Mouse (Mus musculus): ENCODE measurements around the gene Tmtc4. TPM values are rescaled to one million over a fixed set of nuclear protein-coding genes. Genes with fewer than 3 reads are reported as not detected.

Gene Tmtc4
- polyA plus RNA-seq, 1 experiment: 27.9 TPM

DNA sequence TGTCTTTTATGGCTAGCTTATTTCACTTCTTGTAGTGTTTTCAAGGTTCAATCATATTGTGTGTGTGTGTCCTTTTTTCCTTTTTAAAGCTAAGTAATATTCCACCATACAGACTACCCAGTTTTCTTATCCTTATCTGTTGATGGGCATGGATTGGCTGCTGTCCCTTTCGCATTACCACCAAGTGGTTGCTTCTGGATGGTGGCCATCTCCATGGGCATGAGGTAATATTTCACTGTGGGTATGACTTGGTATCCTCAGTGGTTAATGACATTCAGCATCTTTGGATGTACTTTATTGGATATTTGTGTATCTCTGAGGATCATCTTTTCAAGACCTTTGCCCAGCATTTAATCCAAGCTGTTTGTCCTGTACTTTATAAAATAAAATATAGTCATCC lies 87.7 kb downstream of the Tmtc4 start:
- Histone ChIP-seq H3K4me3 (ENCODE audit: insufficient read depth, low read length) (no peak overlapping the region), H3K4me1 (ENCODE audit: control insufficient read depth, insufficient read depth, low read length) (peaks cover 2% of the 10 kb centered on the region; the same call in 1 of the 2 replicates), H3K27ac (ENCODE audit: insufficient read depth, low read length) (no peak overlapping the region)
- no peak for TF ChIP-seq CTCF (IDR thresholded peaks at IDR 0.05; ENCODE audit: borderline replicate concordance, insufficient read depth, low read length)
- no peak for TF ChIP-seq POLR2A (IDR thresholded peaks at IDR 0.05; ENCODE audit: low read depth, low read length)

DNA sequence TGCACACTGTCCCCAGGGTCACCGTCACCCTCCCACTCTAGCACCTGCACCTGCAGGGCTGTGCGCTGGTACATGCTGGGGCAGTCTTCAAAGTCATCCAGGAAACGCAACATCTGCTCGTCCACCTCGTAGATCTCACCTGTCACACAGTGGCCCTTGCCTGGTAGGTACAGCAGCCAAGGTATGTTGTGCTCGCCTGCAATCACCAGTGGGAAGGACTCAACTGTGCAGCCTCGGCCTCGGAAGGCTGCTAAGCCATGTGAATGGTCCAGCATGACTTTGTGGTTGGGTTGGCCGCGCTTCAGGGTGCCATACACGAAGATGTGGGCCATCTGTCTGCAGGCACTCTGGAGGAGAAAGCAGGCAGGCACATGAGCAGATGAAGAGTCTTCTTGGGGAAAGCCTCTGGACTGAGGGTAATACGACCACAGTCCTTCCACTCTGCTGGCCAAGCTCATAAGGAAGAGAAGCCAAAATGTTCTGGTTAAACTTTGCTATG lies 92.3 kb downstream of the Tmtc4 start:
- H3K4me1 ChIP-seq (ENCODE audit: control insufficient read depth, insufficient read depth, low read length): no peaks in the 10 kb centered on the region
- H3K4me3 ChIP-seq (ENCODE audit: insufficient read depth, low read length): no peak overlapping the region
- TF ChIP-seq CTCF (IDR thresholded peaks at IDR 0.05; ENCODE audit: borderline replicate concordance, insufficient read depth, low read length) (no peak), POLR2A (IDR thresholded peaks at IDR 0.05; ENCODE audit: low read depth, low read length) (no peak)
- no peak overlapping the region for H3K27ac ChIP-seq (ENCODE audit: insufficient read depth, low read length)

DNA sequence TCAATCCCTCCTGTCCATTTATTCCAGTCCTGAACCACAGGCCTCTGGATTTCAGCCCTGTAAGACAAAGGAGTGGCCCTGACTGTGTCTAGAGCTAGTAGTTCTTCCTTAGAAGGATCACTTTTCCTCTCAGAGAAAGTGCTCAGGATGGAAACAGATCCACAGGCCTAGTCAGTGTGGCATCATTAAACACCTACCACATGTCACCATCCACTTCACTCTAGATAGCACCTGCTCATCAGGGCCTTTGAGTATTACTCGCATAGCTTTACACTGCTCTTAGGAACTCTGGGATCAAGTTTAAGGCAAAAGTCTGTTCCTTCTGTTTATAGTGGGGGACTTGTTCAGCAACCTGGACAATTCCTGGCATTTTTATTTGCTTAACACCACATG lies 95.4 kb downstream of the Tmtc4 start:
- Histone ChIP-seq H3K4me3 (ENCODE audit: insufficient read depth, low read length) (no peak overlapping the region), H3K27ac (ENCODE audit: insufficient read depth, low read length) (no peak overlapping the region), H3K4me1 (ENCODE audit: control insufficient read depth, insufficient read depth, low read length) (peaks cover 11% of the 10 kb centered on the region)
- TF ChIP-seq POLR2A (IDR thresholded peaks at IDR 0.05; ENCODE audit: low read depth, low read length): no peak
- TF ChIP-seq CTCF (IDR thresholded peaks at IDR 0.05; ENCODE audit: borderline replicate concordance, insufficient read depth, low read length): no peak

DNA sequence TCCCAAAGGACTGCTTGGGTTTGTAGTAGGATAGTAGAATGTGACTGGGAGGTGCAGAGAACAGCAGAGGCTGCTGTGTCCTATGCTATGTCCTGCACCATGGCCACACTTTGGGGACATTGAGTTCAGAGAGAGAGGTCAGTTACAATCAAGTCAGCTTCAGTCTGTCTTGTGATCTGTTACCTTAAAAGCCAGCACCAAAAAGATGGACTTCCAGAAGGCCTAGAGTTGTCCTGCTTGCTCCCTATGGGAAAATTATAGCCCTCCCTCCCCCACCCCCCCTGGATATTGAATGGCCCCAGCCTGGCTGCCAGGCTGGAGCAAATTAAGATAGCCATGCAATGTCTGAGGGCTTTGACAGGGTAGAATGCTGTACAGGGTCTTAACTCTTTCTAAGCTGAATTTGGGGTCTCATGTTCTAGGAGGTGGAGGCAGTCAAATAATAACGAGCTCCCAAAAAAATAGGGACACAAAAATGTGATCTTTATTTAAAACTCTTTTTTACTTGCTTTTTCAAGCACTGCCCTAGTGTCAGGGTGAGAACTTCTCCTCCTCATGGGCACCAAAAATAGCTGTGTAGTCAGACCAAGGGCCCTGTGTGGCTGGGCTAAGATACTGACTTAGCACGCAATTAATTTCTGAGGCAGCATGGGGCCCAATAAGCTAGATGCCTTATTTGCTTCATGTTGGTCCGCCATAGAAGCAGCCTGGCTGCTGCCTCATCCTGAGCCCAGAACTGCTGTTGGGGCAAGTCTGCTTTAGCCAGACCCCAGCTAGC lies 95.9 kb downstream of the Tmtc4 start:
- no peak overlapping the region for H3K4me3 ChIP-seq (ENCODE audit: insufficient read depth, low read length)
- TF ChIP-seq POLR2A (IDR thresholded peaks at IDR 0.05; ENCODE audit: low read depth, low read length): no peak
- no peak for TF ChIP-seq CTCF (IDR thresholded peaks at IDR 0.05; ENCODE audit: borderline replicate concordance, insufficient read depth, low read length)
- no peak overlapping the region for H3K27ac ChIP-seq (ENCODE audit: insufficient read depth, low read length)
- peaks cover 11% of the 10 kb centered on the region for H3K4me1 ChIP-seq (ENCODE audit: control insufficient read depth, insufficient read depth, low read length)

DNA sequence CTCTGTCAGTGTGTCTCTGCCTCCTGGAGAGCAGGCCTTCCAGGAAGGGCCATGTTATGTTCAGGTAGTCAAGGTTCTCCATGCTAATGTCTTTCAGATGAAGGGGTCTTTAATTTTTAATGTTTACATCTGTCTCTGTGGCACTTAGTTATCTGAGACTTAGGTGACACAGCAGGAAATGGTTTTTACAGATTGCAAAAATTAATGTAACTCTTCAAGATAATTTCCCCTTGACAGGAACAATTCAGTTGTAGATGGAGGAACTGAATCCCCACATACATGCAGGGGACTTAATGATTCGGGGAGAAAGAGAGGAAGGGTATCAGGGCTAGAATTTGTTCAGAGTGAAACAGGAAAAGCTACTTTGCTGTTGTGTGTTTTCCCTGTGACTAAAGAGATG lies 96.6 kb downstream of the Tmtc4 start:
- H3K27ac ChIP-seq (ENCODE audit: insufficient read depth, low read length): no peak overlapping the region
- peaks cover 11% of the 10 kb centered on the region for H3K4me1 ChIP-seq (ENCODE audit: control insufficient read depth, insufficient read depth, low read length)
- TF ChIP-seq CTCF (IDR thresholded peaks at IDR 0.05; ENCODE audit: borderline replicate concordance, insufficient read depth, low read length): no peak
- TF ChIP-seq POLR2A (IDR thresholded peaks at IDR 0.05; ENCODE audit: low read depth, low read length): no peak
- H3K4me3 ChIP-seq (ENCODE audit: insufficient read depth, low read length): no peak overlapping the region

DNA sequence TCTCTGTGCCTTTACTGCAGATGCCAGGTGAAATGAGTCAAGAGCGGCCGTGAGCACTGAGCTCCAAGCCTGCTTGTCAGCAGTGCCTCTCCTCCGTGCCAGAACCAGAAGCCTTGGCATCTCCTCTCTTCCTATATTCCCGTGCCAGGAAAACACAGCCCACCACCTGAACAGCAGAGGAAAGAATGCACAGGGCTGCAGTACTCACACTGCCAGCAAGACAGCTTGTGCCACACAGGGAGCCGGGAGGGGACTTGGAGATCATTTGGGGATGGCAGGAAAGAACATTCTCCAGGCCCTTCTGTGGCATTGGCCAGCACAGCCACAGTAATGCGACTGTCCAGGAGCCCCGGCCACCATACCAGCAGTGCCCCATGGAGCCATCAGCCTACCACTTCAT lies 97.9 kb downstream of the Tmtc4 start:
- Histone ChIP-seq H3K4me3 (ENCODE audit: insufficient read depth, low read length) (no peak overlapping the region), H3K4me1 (ENCODE audit: control insufficient read depth, insufficient read depth, low read length) (peaks cover 11% of the 10 kb centered on the region), H3K27ac (ENCODE audit: insufficient read depth, low read length) (no peak overlapping the region)
- TF ChIP-seq CTCF (IDR thresholded peaks at IDR 0.05; ENCODE audit: borderline replicate concordance, insufficient read depth, low read length) (no peak), POLR2A (IDR thresholded peaks at IDR 0.05; ENCODE audit: low read depth, low read length) (no peak)

DNA sequence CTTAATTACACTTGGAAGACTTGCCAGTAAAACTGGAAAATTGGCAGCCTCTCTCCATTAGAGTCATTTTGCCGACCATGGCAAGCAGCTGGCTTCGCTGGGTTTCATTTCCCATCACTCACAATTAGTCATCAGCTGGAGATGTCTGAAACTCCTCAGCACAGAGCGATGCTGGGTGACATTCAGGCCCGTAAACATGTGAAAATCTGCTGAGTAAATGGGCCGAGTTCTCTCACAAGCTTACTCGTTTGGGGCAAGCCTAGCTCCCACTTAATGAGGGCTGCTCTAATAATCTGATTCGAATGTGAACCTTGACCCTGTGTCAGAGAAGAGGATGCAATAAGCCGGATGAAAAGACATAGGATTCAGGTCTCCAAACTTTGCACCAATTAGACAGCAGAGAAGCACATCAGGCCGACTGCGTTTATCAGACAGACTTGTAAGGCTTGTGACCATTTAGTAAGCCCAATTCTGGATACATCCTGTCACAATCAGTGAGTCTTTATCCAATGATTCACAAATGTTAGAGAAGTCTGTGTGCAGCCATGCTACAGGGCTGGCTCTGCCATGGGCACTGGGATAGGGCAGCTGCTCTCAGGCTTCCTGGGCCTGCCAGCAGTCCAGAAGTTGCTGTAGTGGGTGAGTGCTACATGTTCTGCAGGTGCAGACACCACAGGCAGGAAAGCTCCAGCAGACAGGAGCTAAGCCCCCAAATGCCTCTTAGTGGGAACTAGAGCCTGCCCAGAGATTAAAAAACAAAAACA lies 99.8 kb downstream of the Tmtc4 start:
- no peak for TF ChIP-seq POLR2A (IDR thresholded peaks at IDR 0.05; ENCODE audit: low read depth, low read length)
- TF ChIP-seq CTCF (IDR thresholded peaks at IDR 0.05; ENCODE audit: borderline replicate concordance, insufficient read depth, low read length): no peak
- H3K4me1 ChIP-seq (ENCODE audit: control insufficient read depth, insufficient read depth, low read length): peaks cover 11% of the 10 kb centered on the region
- no peak overlapping the region for H3K4me3 ChIP-seq (ENCODE audit: insufficient read depth, low read length)
- peak overlapping the region; percentile 93 for H3K27ac ChIP-seq (ENCODE audit: insufficient read depth, low read length)

DNA sequence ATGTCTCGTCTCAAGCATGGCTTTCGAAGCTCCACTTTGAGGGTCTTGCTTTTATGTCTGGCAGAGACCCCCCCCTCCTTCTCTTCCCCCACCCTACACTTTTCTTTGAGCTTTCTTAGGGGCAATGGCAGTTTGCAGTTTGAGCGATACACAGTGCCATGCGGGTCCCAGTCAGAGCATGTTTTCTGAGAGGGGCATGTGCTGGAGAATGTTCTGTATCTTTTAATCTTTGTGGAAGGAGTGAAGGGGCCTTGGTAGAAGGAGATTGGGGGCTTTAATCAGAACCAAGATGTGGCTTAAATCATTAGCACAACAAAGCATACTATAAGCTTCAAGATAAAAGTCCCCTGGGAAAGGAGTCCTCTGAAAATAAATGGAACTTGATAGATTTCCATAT lies 100.4 kb downstream of the Tmtc4 start:
- Histone ChIP-seq H3K27ac (ENCODE audit: insufficient read depth, low read length) (peak overlapping the region; percentile 39; the same call in 1 of the 2 replicates), H3K4me1 (ENCODE audit: control insufficient read depth, insufficient read depth, low read length) (peaks cover 11% of the 10 kb centered on the region), H3K4me3 (ENCODE audit: insufficient read depth, low read length) (no peak overlapping the region)
- TF ChIP-seq CTCF (IDR thresholded peaks at IDR 0.05; ENCODE audit: borderline replicate concordance, insufficient read depth, low read length) (no peak), POLR2A (IDR thresholded peaks at IDR 0.05; ENCODE audit: low read depth, low read length) (no peak)

DNA sequence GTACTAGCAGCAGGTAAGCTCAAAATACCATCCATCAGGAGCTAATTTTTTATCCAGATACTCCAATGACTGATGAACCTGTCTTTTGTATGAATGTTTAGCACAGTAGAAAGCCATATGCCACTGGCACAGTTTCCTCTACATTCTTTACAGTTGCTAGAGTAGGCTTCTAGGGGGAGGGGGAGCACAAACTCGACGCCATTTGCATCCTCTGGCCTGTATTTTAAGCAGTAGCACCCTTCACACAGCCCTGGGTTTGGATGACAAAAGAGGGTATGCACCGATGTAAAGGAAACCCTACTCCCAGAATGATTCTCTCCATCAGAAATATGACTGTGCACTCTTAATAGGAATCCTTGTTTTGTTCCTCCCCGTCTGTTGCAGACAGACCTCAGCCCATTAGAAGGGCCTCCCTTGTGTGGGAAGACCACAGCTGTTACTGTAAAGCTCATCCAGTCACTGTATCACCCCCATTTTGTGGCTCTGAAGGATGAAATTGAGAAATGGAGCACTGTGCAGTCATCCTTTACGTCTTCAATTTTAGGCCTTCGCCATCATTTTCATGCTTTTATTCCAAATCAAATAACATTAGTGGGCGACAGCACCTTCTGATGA lies 100.9 kb downstream of the Tmtc4 start:
- H3K4me3 ChIP-seq (ENCODE audit: insufficient read depth, low read length): no peak overlapping the region
- TF ChIP-seq CTCF (IDR thresholded peaks at IDR 0.05; ENCODE audit: borderline replicate concordance, insufficient read depth, low read length): no peak
- no peak for TF ChIP-seq POLR2A (IDR thresholded peaks at IDR 0.05; ENCODE audit: low read depth, low read length)
- peaks cover 11% of the 10 kb centered on the region for H3K4me1 ChIP-seq (ENCODE audit: control insufficient read depth, insufficient read depth, low read length)

More for the DNA sequence above, 100.9 kb downstream of the Tmtc4 start:
- H3K27ac ChIP-seq (ENCODE audit: insufficient read depth, low read length): no peak overlapping the region
